Mouse (Mus musculus): ENCODE results near the gene Gm45194. TPM values are rescaled to one million over a fixed set of nuclear protein-coding genes. Genes with fewer than 3 reads are reported as not detected.

The Gm45194 gene
- not detected for total RNA-seq (2023)

GRCm38 (mm10) chrX:111891089-111891488 lies at the start of gene Gm45194:
Gm45194 (plus strand) TSS chrX:111891389.

DNA sequence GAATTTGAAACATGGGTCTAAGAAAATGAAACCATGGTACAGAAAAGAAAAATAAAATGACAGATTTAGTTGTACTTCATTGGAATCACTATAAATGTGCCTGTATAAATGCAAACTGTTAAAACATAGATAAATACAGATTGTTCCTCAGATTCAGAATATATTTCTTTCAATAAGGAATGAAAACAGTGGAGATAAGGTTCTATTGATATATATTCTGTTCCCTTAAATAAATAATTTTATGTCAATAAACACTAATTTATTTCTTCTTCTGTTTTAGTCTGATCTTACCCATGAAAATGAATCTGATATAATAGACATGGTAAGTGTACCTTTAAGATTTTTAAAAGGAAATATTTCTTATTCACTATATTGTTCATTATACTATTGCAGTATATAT lies 119.5 kb downstream of the Gm45194 start, which contains the start of gene Tex16:
Gene Tex16 (plus strand): TSS at position 301 of the 400 bp plus-strand sequence.

DNA sequence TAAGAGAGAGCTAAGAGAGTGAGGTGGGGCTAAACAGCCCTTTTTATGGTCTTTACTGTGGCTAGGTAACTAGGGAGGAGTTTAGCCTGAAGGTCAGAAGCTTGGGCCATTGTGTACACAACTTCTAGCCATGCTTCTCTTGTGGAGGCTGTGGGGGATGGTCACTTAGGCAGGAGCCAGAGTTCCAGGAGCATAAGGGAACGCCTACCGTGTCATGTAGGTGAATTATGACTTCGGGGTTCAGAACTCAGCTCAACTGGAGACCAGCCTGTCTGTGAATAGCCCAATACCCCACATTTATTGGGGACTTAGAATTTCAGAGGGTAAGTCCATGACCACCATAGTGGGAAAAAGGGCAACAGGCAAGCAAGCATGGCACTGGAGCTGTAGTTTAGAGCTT lies 347.6 kb downstream of the Gm45194 start, which contains the start of gene 4933403O08Rik:
Gene 4933403O08Rik (plus strand): TSS at position 301 of the 400 bp plus-strand sequence.

Other genes with a start within 250 kb of the Gm45194 start
- not detected for gene Hdx, start 194.3 kb upstream of the Gm45194 start, total RNA-seq (2023)
- gene Tex16, start 119.6 kb downstream of the Gm45194 start, total RNA-seq (2023): not detected